Mouse (Mus musculus): ENCODE data around the gene Matk. TPM values are rescaled to one million over a fixed set of nuclear protein-coding genes. Genes with fewer than 3 reads are reported as not detected.
"Not testable (repeated sequence)": the region's sequence is repeated elsewhere in the genome, so short reads cannot be mapped to it uniquely, and the experiment has no call there.

Matk gene
- 27.9 and 30.8 TPM in 2 replicates for total RNA-seq (2017)

- peak in 1 of 2 experiments; percentile 44; a peak in 2 of 4 replicates for ATAC-seq (replicated peaks in 1 of 2; ENCODE audit: insufficient read depth in 1 of 2, low FRiP score in 2 of 2, low TSS enrichment in 1 of 2, low read depth in 1 of 2, poor library complexity in 2 of 2, severe bottlenecking in 2 of 2)
These were observed at the start of gene Matk for GRCm38 (mm10) chr10:81252424-81253419. Matk (plus strand) TSS chr10:81252935.

GRCm38 (mm10) chr10:81202978-81203720 is 49.6 kb upstream of the Matk start:
- ATAC-seq (replicated peaks in 1 of 2; ENCODE audit: insufficient read depth in 1 of 2, low FRiP score in 2 of 2, low TSS enrichment in 1 of 2, low read depth in 1 of 2, poor library complexity in 2 of 2, severe bottlenecking in 2 of 2): no peak

GRCm38 (mm10) chr10:81204137-81204536 is 48.6 kb upstream of the Matk start:
- ATAC-seq (replicated peaks in 1 of 2; ENCODE audit: insufficient read depth in 1 of 2, low FRiP score in 2 of 2, low TSS enrichment in 1 of 2, low read depth in 1 of 2, poor library complexity in 2 of 2, severe bottlenecking in 2 of 2): no peak

DNA sequence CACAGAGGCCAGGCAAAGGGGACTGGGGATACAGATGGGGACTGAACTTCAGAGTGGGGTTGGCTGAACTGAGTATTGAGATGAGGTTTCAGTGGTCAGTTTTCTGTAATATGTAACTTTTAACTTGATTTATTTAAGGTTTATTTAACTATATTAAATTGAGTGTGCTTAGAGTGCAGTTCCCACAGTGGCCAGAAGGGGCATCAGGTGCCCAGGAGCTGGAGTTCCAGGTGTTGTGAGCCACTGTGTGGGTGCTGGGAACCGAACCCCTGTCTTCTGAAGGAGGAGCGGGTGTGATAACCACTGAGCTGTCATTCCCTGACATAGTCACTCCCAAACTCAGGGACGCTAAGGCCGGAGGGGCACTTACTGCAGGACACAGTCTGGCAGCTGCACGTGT is 42.6 kb upstream of the Matk start:
- no peak for ATAC-seq (replicated peaks in 1 of 2; ENCODE audit: insufficient read depth in 1 of 2, low FRiP score in 2 of 2, low TSS enrichment in 1 of 2, low read depth in 1 of 2, poor library complexity in 2 of 2, severe bottlenecking in 2 of 2)

GRCm38 (mm10) chr10:81216260-81216659 is 36.5 kb upstream of the Matk start:
- ATAC-seq (replicated peaks in 1 of 2; ENCODE audit: insufficient read depth in 1 of 2, low FRiP score in 2 of 2, low TSS enrichment in 1 of 2, low read depth in 1 of 2, poor library complexity in 2 of 2, severe bottlenecking in 2 of 2): no peak

DNA sequence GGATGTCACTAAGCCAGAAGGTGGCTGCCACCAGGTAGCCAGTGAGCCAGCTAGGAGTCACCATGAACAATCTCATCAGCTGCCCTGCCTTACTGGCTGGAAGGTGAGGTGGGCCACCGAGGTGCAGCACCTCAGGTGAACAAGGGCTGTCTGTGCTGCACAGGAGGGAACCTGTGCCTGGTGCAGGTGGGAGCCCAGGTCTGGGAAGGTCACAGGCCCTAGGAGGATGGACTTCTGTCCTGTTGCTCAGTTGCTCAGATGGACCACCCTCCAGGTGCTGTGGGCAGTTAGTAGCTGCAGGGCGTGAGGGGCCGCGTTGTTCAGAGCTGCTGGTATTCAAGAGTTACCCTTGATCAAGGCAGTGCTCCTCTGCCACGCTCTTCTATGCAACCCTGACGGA is 35.9 kb upstream of the Matk start:
- no peak for ATAC-seq (replicated peaks in 1 of 2; ENCODE audit: insufficient read depth in 1 of 2, low FRiP score in 2 of 2, low TSS enrichment in 1 of 2, low read depth in 1 of 2, poor library complexity in 2 of 2, severe bottlenecking in 2 of 2)

- ATAC-seq (replicated peaks in 1 of 2; ENCODE audit: insufficient read depth in 1 of 2, low FRiP score in 2 of 2, low TSS enrichment in 1 of 2, low read depth in 1 of 2, poor library complexity in 2 of 2, severe bottlenecking in 2 of 2): not testable (repeated sequence)
These were observed 35.5 kb upstream of the Matk start for GRCm38 (mm10) chr10:81217267-81217666.

DNA sequence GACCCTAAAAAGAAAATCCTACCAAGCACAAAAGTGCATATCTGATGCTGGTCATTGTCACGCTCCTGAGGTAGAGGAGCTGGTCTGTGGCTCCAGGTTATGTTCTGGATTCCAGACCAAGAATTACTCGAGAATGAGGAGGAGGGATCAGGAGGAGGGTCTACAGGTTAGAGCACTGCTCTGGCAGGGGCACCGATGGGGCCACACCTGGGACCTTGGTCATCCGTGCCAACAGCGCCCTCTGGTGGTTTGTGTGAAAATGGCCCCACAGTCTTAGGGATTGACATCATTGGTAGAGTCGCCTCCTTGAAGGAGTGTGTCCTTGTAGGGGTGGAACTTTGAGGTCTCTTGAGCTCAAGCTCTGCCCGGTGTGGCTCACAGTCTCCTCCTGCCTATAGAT is 34.8 kb upstream of the Matk start:
- ATAC-seq (replicated peaks in 1 of 2; ENCODE audit: insufficient read depth in 1 of 2, low FRiP score in 2 of 2, low TSS enrichment in 1 of 2, low read depth in 1 of 2, poor library complexity in 2 of 2, severe bottlenecking in 2 of 2): peak; percentile 53 to 79; a peak in 3 of 4 replicates

DNA sequence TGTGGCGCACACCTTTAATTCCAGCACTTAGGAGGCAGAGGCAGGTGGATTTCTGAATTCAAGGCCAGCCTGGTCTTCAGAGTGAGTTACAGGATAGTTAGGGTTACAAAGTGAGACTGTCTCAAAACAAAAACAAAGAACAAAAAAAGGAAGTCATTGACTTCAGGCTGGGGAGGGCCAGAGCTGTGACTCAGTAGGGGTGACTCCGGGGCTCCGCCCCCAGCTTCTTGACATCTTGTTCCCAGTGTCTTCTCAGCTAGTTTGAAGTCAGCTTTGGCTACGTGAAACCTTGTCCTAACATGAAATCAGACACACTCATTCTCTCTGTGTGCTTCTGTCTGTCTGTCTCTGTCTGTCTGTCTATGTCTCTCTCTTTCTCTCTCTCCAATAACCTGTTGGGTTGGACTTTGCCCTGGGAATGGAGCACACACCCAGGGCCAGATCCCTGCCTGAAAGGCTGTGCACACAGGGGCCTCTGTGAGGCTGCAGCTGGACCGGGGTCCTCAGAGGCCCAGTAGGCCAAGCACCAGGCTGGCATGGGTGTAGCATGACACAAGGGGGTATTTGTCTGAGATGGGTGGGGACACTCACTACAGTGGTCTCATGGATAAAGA is 31.2 kb upstream of the Matk start:
- peak; percentile 49 to 69 for ATAC-seq (replicated peaks in 1 of 2; ENCODE audit: insufficient read depth in 1 of 2, low FRiP score in 2 of 2, low TSS enrichment in 1 of 2, low read depth in 1 of 2, poor library complexity in 2 of 2, severe bottlenecking in 2 of 2)

DNA sequence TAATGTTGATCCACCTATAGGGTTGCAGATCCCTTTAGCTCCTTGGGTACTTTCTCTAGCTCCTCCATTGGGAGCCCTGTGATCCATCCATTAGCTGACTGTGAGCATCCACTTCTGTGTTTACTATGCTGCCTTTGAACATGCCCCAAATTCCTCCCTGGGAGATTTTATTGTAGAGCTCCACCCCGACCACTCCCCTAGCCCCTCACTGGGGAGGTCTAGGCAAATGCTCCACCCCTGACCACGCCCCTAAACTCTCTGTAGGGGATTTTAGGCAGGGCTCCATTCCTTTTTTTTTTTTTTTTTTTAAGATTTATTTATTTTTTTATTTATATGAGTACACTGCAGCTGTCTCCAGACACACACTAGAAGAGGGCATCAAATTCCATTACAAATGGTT is 29.0 kb upstream of the Matk start:
- ATAC-seq (replicated peaks in 1 of 2; ENCODE audit: insufficient read depth in 1 of 2, low FRiP score in 2 of 2, low TSS enrichment in 1 of 2, low read depth in 1 of 2, poor library complexity in 2 of 2, severe bottlenecking in 2 of 2): not testable (repeated sequence)

DNA sequence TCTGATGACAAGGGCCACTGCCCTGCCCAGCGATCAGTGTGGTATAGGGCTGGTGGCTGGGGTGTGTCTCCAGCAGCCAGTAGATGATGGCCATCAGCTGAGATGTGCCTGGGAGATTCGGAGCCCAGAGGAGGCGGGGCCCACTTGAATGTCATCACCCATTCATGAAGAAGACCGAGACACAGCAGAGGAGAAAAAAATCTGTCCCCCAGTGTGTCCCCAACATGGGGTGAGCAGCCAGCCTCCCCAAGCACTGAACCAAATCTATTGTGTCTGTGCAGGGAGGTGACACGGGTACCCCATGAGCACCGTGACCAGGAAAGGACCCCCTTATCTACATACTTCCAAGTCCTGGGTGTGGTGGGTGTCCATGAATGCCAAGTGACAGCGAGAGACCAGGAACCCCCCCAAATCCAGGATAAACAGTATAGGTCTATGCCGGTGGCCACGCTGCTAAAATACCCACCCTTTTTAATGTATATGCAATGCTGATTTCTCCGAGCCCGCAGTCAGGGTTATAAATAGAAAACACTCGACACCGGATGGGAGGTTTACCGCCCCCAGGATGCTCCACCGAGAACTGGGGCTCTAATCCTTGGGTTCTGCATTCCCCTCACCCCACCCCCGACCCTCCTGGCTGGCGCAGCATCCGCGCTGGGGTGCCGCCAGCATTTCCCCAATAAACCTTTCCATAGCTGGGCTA is 22.8 kb upstream of the Matk start:
- no peak for ATAC-seq (replicated peaks in 1 of 2; ENCODE audit: insufficient read depth in 1 of 2, low FRiP score in 2 of 2, low TSS enrichment in 1 of 2, low read depth in 1 of 2, poor library complexity in 2 of 2, severe bottlenecking in 2 of 2)

DNA sequence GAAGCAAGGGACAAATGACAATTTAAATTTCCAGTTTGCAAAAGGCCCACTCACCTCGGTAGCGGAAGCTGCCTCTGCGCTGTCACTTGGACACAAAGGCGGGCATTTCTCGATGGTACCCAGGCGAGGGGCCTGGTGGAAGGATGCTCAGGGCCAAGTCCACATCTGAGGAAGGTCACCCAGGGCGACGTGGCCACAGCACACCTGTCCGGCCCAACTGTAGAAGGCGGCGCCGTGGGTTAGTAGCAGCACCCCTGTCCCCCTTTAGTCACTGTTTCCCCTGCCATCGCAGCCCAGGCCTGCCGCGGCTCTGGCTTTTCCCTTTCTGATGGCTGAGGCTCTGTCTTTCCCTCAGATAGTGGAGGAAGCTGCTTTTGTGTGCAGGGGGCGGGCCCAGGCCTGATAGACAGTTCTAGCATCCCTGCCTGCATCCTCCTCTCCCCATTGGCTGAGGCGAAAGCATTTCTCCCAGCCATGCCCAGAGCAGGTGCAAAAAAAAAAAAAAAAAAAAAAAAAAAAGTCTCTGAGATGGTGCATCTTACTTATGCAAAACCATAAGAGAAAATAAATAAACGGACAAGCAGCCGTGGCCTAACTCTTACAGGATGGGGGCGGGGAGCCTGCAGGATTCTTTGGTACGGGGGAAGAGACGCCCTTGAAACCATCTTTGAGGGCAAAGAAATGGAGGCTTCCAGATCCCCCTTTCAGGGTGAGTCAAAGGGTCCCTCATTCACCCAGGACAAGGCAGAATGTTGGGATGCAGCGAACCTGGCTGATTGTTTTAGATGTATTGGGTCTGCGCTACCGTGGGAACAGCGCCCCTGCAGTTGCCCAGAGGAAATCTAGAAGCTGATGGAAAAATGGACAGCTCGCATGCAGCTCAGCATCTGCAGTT is 22.1 kb upstream of the Matk start, which contains the start of gene Atcay:
TSS of gene Atcay (minus strand) at position 396 of the 895 bp plus-strand sequence.
- ATAC-seq (replicated peaks in 1 of 2; ENCODE audit: insufficient read depth in 1 of 2, low FRiP score in 2 of 2, low TSS enrichment in 1 of 2, low read depth in 1 of 2, poor library complexity in 2 of 2, severe bottlenecking in 2 of 2): no peak

DNA sequence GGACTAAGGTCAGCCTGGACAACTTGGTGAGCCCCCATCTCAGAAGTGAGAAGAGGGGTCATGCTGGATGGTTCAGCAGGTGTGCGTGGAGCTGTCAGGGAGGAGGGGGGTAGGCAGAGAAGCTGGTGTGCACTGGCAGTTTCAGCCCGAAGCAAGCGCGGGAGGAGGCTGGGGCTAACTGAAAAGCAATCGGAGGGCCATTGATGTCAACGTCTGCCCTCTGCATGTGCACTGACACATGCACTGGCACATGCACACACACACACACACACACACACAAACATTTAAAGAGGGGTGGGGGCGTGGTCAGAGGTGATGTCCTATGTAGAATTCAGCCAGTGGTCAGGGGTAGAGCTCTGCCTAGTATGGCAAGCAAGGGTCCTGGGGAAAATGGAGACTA is 21.3 kb upstream of the Matk start:
- no peak for ATAC-seq (replicated peaks in 1 of 2; ENCODE audit: insufficient read depth in 1 of 2, low FRiP score in 2 of 2, low TSS enrichment in 1 of 2, low read depth in 1 of 2, poor library complexity in 2 of 2, severe bottlenecking in 2 of 2)

DNA sequence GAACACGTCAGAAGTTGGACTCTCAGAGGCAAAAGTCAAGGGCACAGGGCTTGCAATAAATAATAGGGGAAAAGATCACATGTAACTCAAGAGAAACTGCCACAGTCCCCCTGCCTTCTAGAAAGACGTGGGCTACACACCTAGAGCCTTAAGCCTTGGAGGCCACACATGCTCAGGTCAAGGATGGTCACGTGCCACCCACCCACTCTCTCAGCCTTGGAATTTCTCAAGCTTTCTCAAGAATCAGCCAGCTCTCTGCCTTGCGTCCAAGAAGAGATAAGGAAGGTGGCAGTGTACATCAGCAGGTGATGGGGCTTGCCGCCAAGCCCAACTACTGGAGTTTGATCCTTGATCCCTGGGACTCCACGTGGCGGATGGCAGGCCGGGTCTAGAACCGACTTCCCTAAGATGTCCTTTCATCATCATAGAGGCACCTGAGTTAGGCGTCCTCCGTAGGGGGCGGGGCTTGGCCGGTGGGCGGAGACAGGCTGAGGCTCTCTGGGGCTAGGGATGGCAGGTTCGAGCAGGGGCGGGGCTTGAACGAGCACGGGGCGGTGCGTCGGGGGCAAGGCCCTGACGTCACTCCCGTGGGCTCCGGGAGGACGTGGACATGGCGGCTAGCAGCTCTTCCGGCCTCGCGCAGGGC is 20.0 kb upstream of the Matk start, which contains the start of gene Zfr2:
TSS of gene Zfr2 (plus strand) at position 576 of the 646 bp plus-strand sequence.
- peak; percentile 89 to 94 for ATAC-seq (replicated peaks in 1 of 2; ENCODE audit: insufficient read depth in 1 of 2, low FRiP score in 2 of 2, low TSS enrichment in 1 of 2, low read depth in 1 of 2, poor library complexity in 2 of 2, severe bottlenecking in 2 of 2)

GRCm38 (mm10) chr10:81233226-81233585 is 19.5 kb upstream of the Matk start:
- 0 out of 4 replicates have a peak, but pooled peaks of 1 of the 2 experiments have one; percentile 4 for ATAC-seq (replicated peaks in 1 of 2; ENCODE audit: insufficient read depth in 1 of 2, low FRiP score in 2 of 2, low TSS enrichment in 1 of 2, low read depth in 1 of 2, poor library complexity in 2 of 2, severe bottlenecking in 2 of 2)

DNA sequence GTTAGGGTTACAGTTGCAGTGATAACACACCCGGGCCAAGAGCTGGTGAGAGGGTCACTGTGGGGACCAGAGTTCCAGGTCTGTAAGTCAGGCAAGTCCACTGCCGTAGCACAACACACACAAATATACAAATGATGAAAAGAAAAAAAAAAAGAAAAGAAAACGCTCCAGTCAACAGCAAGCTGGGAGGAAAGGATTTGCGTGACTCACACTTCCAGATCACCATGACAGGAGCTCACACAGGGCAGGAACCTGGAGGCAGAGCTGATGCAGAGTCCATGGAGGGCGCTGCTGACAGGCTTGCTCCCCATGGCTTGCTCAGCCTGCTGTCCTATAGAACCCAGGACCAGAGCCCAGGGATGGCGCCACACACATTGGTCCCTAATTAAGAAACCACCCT is 18.5 kb upstream of the Matk start:
- ATAC-seq (replicated peaks in 1 of 2; ENCODE audit: insufficient read depth in 1 of 2, low FRiP score in 2 of 2, low TSS enrichment in 1 of 2, low read depth in 1 of 2, poor library complexity in 2 of 2, severe bottlenecking in 2 of 2): no peak

Data from hematopoietic stem cell, adult 5-6 weeks (primary cell).